Mouse (Mus musculus) heart, postnatal 0 days (tissue): ENCODE data around the gene Zkscan4.

Experiments
- CTCF ChIP-seq: IDR thresholded peaks from 2 replicates; pipeline ENCODE4 v1.5.1; 2016; ENCODE audit warnings: antibody characterized with exemption, control low read depth, low read depth
- EP300 ChIP-seq: IDR thresholded peaks from 2 replicates; pipeline ENCODE4 v1.6.1; 2016; ENCODE audit warnings: antibody characterized with exemption, low read depth

- TF ChIP-seq CTCF (no peak), EP300 (no peak)
Observed at GRCm38 (mm10) chr13:21454133-21454532, 24.6 kb upstream of the Zkscan4 start.
